Mouse (Mus musculus) yolk sac, embryonic 10.5 days (tissue): ENCODE data around the gene 4930426L09Rik.

Experiments used
- DNase-seq: peaks from one replicate; pipeline ENCODE4 v3.0.0-alpha.2; 2017; ENCODE audit warnings: low spot score

The 4930426L09Rik gene

GRCm38 (mm10) chr2:19011443-19011842 lies 13.3 kb downstream of the 4930426L09Rik start:
- peak; percentile 9 for DNase-seq

DNA sequence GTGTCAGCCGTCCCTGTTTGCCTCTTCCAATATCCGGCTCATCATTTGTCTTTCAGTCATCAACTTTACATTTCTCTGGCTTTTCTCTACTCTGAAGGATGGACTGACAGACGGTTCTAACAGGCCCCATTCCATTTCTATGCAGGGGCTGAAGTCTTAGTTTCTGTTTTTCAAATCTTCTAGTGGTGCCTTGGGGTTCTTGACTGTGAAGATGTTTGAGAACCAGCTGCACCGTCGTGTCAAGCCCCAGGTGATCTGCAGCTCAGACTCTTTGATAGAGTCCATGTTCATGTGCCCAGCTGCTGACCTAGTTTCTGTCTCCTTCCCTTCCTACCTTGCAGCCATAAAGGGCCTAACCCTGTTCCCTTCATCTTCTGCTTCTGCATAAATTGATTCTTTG lies 18.2 kb downstream of the 4930426L09Rik start:
- DNase-seq, result no peak

- no peak for DNase-seq
These were observed 18.7 kb downstream of the 4930426L09Rik start for GRCm38 (mm10) chr2:19016839-19017238.

DNA sequence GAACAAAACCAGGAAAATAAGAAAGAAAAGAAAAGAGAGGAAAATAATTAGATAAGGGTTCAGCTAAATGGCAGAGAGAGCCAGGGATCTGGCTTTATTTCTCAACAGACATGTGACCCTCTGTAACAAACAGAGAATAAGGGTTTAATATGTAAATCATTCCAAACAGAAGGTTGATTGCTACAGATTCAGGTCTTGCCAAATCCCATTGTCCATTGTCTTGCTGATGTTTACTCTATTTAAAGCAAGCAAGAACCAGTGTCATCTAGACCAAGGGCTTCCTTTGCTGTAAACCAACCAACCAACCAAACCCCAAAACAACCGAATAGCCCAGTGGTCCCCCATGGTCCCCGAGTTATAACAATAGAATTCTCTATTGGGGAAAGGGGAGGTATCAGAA lies 19.9 kb downstream of the 4930426L09Rik start:
- no peak for DNase-seq

- no peak for DNase-seq
These were observed 26.7 kb downstream of the 4930426L09Rik start for GRCm38 (mm10) chr2:19024807-19025206.

- peak; percentile 17 for DNase-seq
These were observed 39.3 kb downstream of the 4930426L09Rik start for GRCm38 (mm10) chr2:19037430-19037829.

GRCm38 (mm10) chr2:19037907-19038570 lies 39.9 kb downstream of the 4930426L09Rik start:
- no peak for DNase-seq

GRCm38 (mm10) chr2:19048225-19048624 lies 50.1 kb downstream of the 4930426L09Rik start:
- DNase-seq, result no peak

DNA sequence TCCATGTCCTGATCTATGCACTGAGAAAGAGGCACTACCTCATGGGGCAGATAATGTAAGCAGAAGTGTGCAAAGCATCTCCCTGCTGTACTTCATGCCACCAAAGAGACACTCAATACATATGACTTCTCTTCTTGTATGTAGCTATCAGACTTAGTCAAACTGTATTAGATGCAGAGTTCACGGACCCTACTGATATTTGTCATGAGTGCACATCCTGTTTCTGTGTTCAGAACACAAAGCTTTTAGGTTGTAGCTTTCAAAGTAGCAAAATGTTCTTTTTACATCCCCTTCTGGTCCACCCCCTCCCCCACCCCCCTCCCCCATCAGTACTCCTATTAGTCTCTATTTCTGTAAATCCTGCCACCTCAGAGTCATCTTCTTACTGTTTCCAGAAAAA lies 51.2 kb downstream of the 4930426L09Rik start:
- no peak for DNase-seq
